Mouse (Mus musculus): Measurements from ENCODE around the gene Gm20521.

The Gm20521 gene

GRCm38 (mm10) chr14:54893651-54894181 lies 10.5 kb downstream of the Gm20521 start:
- DNase-seq (ENCODE audit: low spot score): peak; percentile 99

GRCm38 (mm10) chr14:54894296-54895151 lies 11.3 kb downstream of the Gm20521 start:
- peak; percentile 58 for DNase-seq (ENCODE audit: low spot score)

- no peak for DNase-seq (ENCODE audit: low spot score)
These were observed 14.2 kb downstream of the Gm20521 start for GRCm38 (mm10) chr14:54897445-54897844.

GRCm38 (mm10) chr14:54900383-54900782 lies 17.1 kb downstream of the Gm20521 start:
- peak; percentile 93 for DNase-seq (ENCODE audit: low spot score)

GRCm38 (mm10) chr14:54903641-54904040 lies 20.4 kb downstream of the Gm20521 start:
- DNase-seq (ENCODE audit: low spot score): no peak

GRCm38 (mm10) chr14:54908682-54909081 lies 25.4 kb downstream of the Gm20521 start:
- no peak for DNase-seq (ENCODE audit: low spot score)

- DNase-seq (ENCODE audit: low spot score): peak; percentile 29
These were observed 29.0 kb downstream of the Gm20521 start for GRCm38 (mm10) chr14:54912109-54912850.

GRCm38 (mm10) chr14:54912886-54913285 lies 29.6 kb downstream of the Gm20521 start, which contains the start of gene Slc22a17:
Gene Slc22a17, minus strand, starts transcription at chr14:54913132.
- peak; percentile 84 for DNase-seq (ENCODE audit: low spot score)

- DNase-seq (ENCODE audit: low spot score): no peak
These were observed 30.1 kb downstream of the Gm20521 start for GRCm38 (mm10) chr14:54913343-54913742.

GRCm38 (mm10) chr14:54920076-54920685 lies 36.9 kb downstream of the Gm20521 start:
- DNase-seq (ENCODE audit: low spot score): no peak

- DNase-seq (ENCODE audit: low spot score): peak; percentile 72
These were observed 41.6 kb downstream of the Gm20521 start for GRCm38 (mm10) chr14:54924641-54925348.

GRCm38 (mm10) chr14:54925349-54926342 lies 42.4 kb downstream of the Gm20521 start, which contains the start of gene Efs:
Gene Efs, minus strand, starts transcription at chr14:54926126.
- DNase-seq (ENCODE audit: low spot score): peak; percentile 72

GRCm38 (mm10) chr14:54926401-54927158 lies 43.3 kb downstream of the Gm20521 start:
- DNase-seq (ENCODE audit: low spot score): peak; percentile 84

GRCm38 (mm10) chr14:54927296-54927695 lies 44.1 kb downstream of the Gm20521 start:
- DNase-seq (ENCODE audit: low spot score): no peak

- no peak for DNase-seq (ENCODE audit: low spot score)
These were observed 46.6 kb downstream of the Gm20521 start for GRCm38 (mm10) chr14:54929801-54930200.

GRCm38 (mm10) chr14:54930431-54930830 lies 47.2 kb downstream of the Gm20521 start:
- no peak for DNase-seq (ENCODE audit: low spot score)

- peak; percentile 52 for DNase-seq (ENCODE audit: low spot score)
These were observed 49.5 kb downstream of the Gm20521 start, which contains the start of gene Il25 for GRCm38 (mm10) chr14:54932645-54933150. Gene Il25, plus strand, starts transcription at chr14:54932695.

GRCm38 (mm10) chr14:54935904-54936830 lies 52.9 kb downstream of the Gm20521 start, which contains the start of gene Cmtm5:
Gene Cmtm5, plus strand, starts transcription at chr14:54936261.
- DNase-seq (ENCODE audit: low spot score): no peak
